Mouse (Mus musculus) ES-E14 (cell line): ENCODE measurements around the gene Hnrnpa1. TPM values are rescaled to one million over a fixed set of nuclear protein-coding genes. Genes with fewer than 3 reads are reported as not detected.

Source experiments
- DNase-seq: peaks from one replicate; pipeline ENCODE4 v3.0.0-alpha.2; 2013; ENCODE audit warnings: low read depth, low spot score
- H3K27ac ChIP-seq: 2 replicates; pipeline ENCODE4 v1.5.1; 2012; ENCODE audit warnings: low read depth, mild to moderate bottlenecking, low read length, moderate library complexity, mixed read lengths; ENCODE audit not compliant: poor library complexity, insufficient read depth, severe bottlenecking
- H3K36me3 ChIP-seq: 2 replicates; pipeline ENCODE4 v1.6.1; 2012; ENCODE audit warnings: mild to moderate bottlenecking, low read length, moderate library complexity, mixed read lengths; ENCODE audit not compliant: control insufficient read depth, poor library complexity, insufficient read depth, severe bottlenecking
- H3K4me1 ChIP-seq, 2 experiments: fragments of 150-350 bp in 1 of 2; sonication (generic) in 1 of 2; 2 replicates each; pipeline ENCODE4 v1.6.1; 2012; ENCODE audit warnings: low read length in 2 of 2, mild to moderate bottlenecking in 1 of 2, mixed read lengths in 1 of 2; ENCODE audit not compliant: control insufficient read depth in 2 of 2, insufficient read depth in 2 of 2, poor library complexity in 1 of 2
- H3K4me3 ChIP-seq, 2 experiments: fragments of 150-350 bp in 1 of 2; sonication (generic) in 1 of 2; 2 replicates each; pipeline ENCODE4 v1.5.1; 2012; ENCODE audit warnings: low read length in 2 of 2, low read depth in 1 of 2, mild to moderate bottlenecking in 1 of 2, mixed read lengths in 1 of 2; ENCODE audit not compliant: insufficient read depth in 1 of 2, poor library complexity in 1 of 2, severe bottlenecking in 1 of 2
- H3K9ac ChIP-seq: 2 replicates; pipeline ENCODE4 v1.6.1; 2012; ENCODE audit warnings: low read depth, mild to moderate bottlenecking, low read length, mixed read lengths; ENCODE audit not compliant: poor library complexity, insufficient read depth, severe bottlenecking
- H3K9me3 ChIP-seq: fragments of 150-350 bp; sonication (generic); 2 replicates; pipeline ENCODE4 v1.6.1; 2012; ENCODE audit warnings: low read depth, mild to moderate bottlenecking, low read length; ENCODE audit not compliant: control insufficient read depth, insufficient read depth
- CHD2 ChIP-seq: IDR thresholded peaks from 2 replicates; pipeline ENCODE4 v1.6.1; 2014; ENCODE audit warnings: mild to moderate bottlenecking, low read depth, low read length, inconsistent platforms
- HCFC1 ChIP-seq: IDR thresholded peaks from 2 replicates; pipeline ENCODE4 v1.6.1; 2012; ENCODE audit warnings: low read length, inconsistent platforms, borderline replicate concordance; ENCODE audit not compliant: insufficient read depth
- MAFK ChIP-seq: IDR thresholded peaks from 2 replicates; pipeline ENCODE4 v1.6.1; 2014; ENCODE audit warnings: mild to moderate bottlenecking, low read depth, low read length, inconsistent platforms; ENCODE audit not compliant: insufficient read depth
- ZC3H11A ChIP-seq: IDR thresholded peaks from 2 replicates; pipeline ENCODE4 v1.6.1; 2012; ENCODE audit warnings: low read depth, mild to moderate bottlenecking, inconsistent platforms, low read length, borderline replicate concordance
- ZNF384 ChIP-seq: IDR thresholded peaks from 2 replicates; pipeline ENCODE4 v1.6.1; 2012; ENCODE audit warnings: low read depth, low read length, inconsistent platforms
- in situ Hi-C, 2 experiments: fragments of 600-800 bp; cut with MboI; formaldehyde crosslinking; loops; one replicate each; pipeline ENCODE4 v1.15.1; 2025; ENCODE audit warnings: low sequenced_read_pairs in 2 of 2, inconsistent platforms in 1 of 2; ENCODE audit not compliant: unreplicated experiment in 2 of 2
- total RNA-seq: library from RNA; depleted of rRNA; stranded (reverse); fragments of 300-350 nt; gene quantifications from 2 replicates; pipeline ENCODE4 v1.2.3, GENCODE M21; 2012

The Hnrnpa1 gene
- total RNA-seq, 1 experiment, result 519 TPM

- peaks cover 2% of the 10 kb centered on the region for H3K36me3 ChIP-seq
- H3K4me1 ChIP-seq, result no peaks in the 10 kb centered on the region
- H3K9ac ChIP-seq, result no peak overlapping the region
- no peak for TF ChIP-seq MAFK
- no peak for TF ChIP-seq ZNF384
- TF ChIP-seq CHD2, result no peak
- TF ChIP-seq HCFC1, result no peak
- no peak for TF ChIP-seq ZC3H11A
- no peak overlapping the region for H3K27ac ChIP-seq
- no peak overlapping the region for H3K4me3 ChIP-seq
- DNase-seq, result no peak
- in situ Hi-C loops, result no loop called here
- H3K9me3 ChIP-seq, result no peaks in the 10 kb centered on the region; the same call in 1 of the 2 replicates
Measured at GRCm38 (mm10) chr15:103285778-103286417, 45.7 kb downstream of the Hnrnpa1 start.

GRCm38 (mm10) chr15:103289600-103289999, 49.4 kb downstream of the Hnrnpa1 start:
- Histone ChIP-seq H3K9ac (no peak overlapping the region), H3K4me3 (no peak overlapping the region), H3K27ac (no peak overlapping the region), H3K9me3 (no peaks in the 10 kb centered on the region; the same call in 1 of the 2 replicates), H3K36me3 (peaks cover 6% of the 10 kb centered on the region), H3K4me1 (no peaks in the 10 kb centered on the region)
- TF ChIP-seq MAFK (no peak), ZNF384 (no peak), HCFC1 (no peak), ZC3H11A (no peak)
- no peak for DNase-seq
- in situ Hi-C loops, result no loop called here

- no peaks in the 10 kb centered on the region for H3K9me3 ChIP-seq
- no peak for TF ChIP-seq ZNF384
- TF ChIP-seq HCFC1, result no peak
- in situ Hi-C loops, result no loop called here
- no peak overlapping the region for H3K27ac ChIP-seq
- H3K4me3 ChIP-seq, result no peak overlapping the region
- H3K9ac ChIP-seq, result no peak overlapping the region
- H3K36me3 ChIP-seq, result peaks cover 6% of the 10 kb centered on the region
- DNase-seq, result no peak
- H3K4me1 ChIP-seq, result peaks cover 0 to 1% of the 10 kb centered on the region in 2 experiments; a peak in 1 of 4 replicates
Measured at GRCm38 (mm10) chr15:103290417-103290816, 50.2 kb downstream of the Hnrnpa1 start.

- TF ChIP-seq ZNF384, result no peak
- TF ChIP-seq ZC3H11A, result no peak
- no peak for TF ChIP-seq HCFC1
- TF ChIP-seq CHD2, result no peak
- no peak for DNase-seq
- in situ Hi-C loops, result no loop called here
- H3K9me3 ChIP-seq, result no peaks in the 10 kb centered on the region
- H3K36me3 ChIP-seq, result peaks cover 6% of the 10 kb centered on the region
- peaks cover 0 to 5% of the 10 kb centered on the region in 2 experiments; a peak in 2 of 4 replicates for H3K4me1 ChIP-seq
- no peak overlapping the region for H3K9ac ChIP-seq
- no peak overlapping the region for H3K4me3 ChIP-seq
- H3K27ac ChIP-seq, result no peak overlapping the region
Measured at GRCm38 (mm10) chr15:103290843-103291242, 50.6 kb downstream of the Hnrnpa1 start.
